Mouse (Mus musculus): Measurements from ENCODE around the gene Oxld1.

- 0 out of 2 replicates have a peak, but pooled peaks have one; percentile 59 for TF ChIP-seq TCF12 (IDR thresholded peaks at IDR 0.05; ENCODE audit: low read depth, low read length)
- TF ChIP-seq CTCF (conservative IDR thresholded peaks at IDR 0.05 in 1 of 2, IDR thresholded peaks at IDR 0.05 in 1 of 2; ENCODE audit: low read depth in 2 of 2, low read length in 2 of 2): no peak
- TF ChIP-seq E2F4 (IDR thresholded peaks at IDR 0.05; ENCODE audit: insufficient replicate concordance, low read depth, low read length): no peak
- peak; percentile 95 for TF ChIP-seq POLR2A (IDR thresholded peaks at IDR 0.05; ENCODE audit: low read depth, low read length)
Measured at GRCm38 (mm10) chr11:120467051-120467735, 9.3 kb upstream of the Oxld1 start, which contains the start of gene Arl16.

Data from CH12.LX (cell line).